Mouse (Mus musculus) stomach, embryonic 14.5 days (tissue): ENCODE results near the gene Gm43552. TPM values are rescaled to one million over a fixed set of nuclear protein-coding genes. Genes with fewer than 3 reads are reported as not detected.

Source experiments
- ATAC-seq: fragments of 200-750 bp; cut with Nextera tagmentation; 2 replicates; pipeline ENCODE4 v1.8.0; 2017; ENCODE audit warnings: low read depth, moderate TSS enrichment; ENCODE audit not compliant: insufficient number of reproducible peaks, insufficient read depth, low FRiP score
- H3K27ac ChIP-seq: fragments of 300-500 bp; sonication (generic); 2 replicates; pipeline ENCODE4 v1.5.1; 2014; ENCODE audit warnings: mild to moderate bottlenecking, low read length, moderate library complexity, mixed read lengths
- H3K27me3 ChIP-seq: fragments of 300-500 bp; sonication (generic); 2 replicates; pipeline ENCODE4 v1.6.1; 2014; ENCODE audit warnings: low read length, control low read depth, mixed read lengths; ENCODE audit not compliant: control insufficient read depth, insufficient read depth
- H3K36me3 ChIP-seq: fragments of 300-500 bp; sonication (generic); 2 replicates; pipeline ENCODE4 v1.6.1; 2014; ENCODE audit warnings: mild to moderate bottlenecking, control low read depth, low read length, moderate library complexity, mixed read lengths; ENCODE audit not compliant: control insufficient read depth, insufficient read depth
- H3K4me1 ChIP-seq: fragments of 300-500 bp; sonication (generic); 2 replicates; pipeline ENCODE4 v1.6.1; 2014; ENCODE audit warnings: low read length, control low read depth, mixed read lengths; ENCODE audit not compliant: control insufficient read depth, insufficient read depth
- H3K4me2 ChIP-seq: fragments of 300-500 bp; sonication (generic); replicated peaks from 2 replicates; pipeline ENCODE4 v1.6.1; 2014; ENCODE audit warnings: low read depth, low read length, control low read depth
- H3K4me3 ChIP-seq: fragments of 300-500 bp; sonication (generic); 2 replicates; pipeline ENCODE4 v1.5.1; 2014; ENCODE audit warnings: low read depth, low read length, control low read depth
- H3K9ac ChIP-seq: fragments of 300-500 bp; sonication (generic); replicated peaks from 2 replicates; pipeline ENCODE4 v1.6.1; 2014; ENCODE audit warnings: low read depth, mild to moderate bottlenecking, control low read depth, low read length, moderate library complexity, mixed read lengths
- H3K9me3 ChIP-seq: fragments of 300-500 bp; sonication (generic); 2 replicates; pipeline ENCODE4 v1.6.1; 2016; ENCODE audit warnings: low read depth, low read length, control low read depth; ENCODE audit not compliant: control insufficient read depth
- WGBS: fragments of 180-500 bp; shearing (Covaris S2); extraction: QIAGEN DNeasy Blood & Tissue Kit; methylation state at CpG from one replicate; pipeline ENCODE4 v1.1.7; 2014; 5-methylcytosine and 5-hydroxymethylcytosine counted together
- polyA plus RNA-seq: library from polyadenylated mRNA; unstranded; fragments of >200 nt; fragmentation: Nextera tagmentation; extraction: Ambion mirVana; gene quantifications from 2 replicates; pipeline ENCODE4 v1.2.1, GENCODE M21; 2014

Gene Gm43552
- polyA plus RNA-seq, 1 experiment from 2014 or later = not detected

DNA sequence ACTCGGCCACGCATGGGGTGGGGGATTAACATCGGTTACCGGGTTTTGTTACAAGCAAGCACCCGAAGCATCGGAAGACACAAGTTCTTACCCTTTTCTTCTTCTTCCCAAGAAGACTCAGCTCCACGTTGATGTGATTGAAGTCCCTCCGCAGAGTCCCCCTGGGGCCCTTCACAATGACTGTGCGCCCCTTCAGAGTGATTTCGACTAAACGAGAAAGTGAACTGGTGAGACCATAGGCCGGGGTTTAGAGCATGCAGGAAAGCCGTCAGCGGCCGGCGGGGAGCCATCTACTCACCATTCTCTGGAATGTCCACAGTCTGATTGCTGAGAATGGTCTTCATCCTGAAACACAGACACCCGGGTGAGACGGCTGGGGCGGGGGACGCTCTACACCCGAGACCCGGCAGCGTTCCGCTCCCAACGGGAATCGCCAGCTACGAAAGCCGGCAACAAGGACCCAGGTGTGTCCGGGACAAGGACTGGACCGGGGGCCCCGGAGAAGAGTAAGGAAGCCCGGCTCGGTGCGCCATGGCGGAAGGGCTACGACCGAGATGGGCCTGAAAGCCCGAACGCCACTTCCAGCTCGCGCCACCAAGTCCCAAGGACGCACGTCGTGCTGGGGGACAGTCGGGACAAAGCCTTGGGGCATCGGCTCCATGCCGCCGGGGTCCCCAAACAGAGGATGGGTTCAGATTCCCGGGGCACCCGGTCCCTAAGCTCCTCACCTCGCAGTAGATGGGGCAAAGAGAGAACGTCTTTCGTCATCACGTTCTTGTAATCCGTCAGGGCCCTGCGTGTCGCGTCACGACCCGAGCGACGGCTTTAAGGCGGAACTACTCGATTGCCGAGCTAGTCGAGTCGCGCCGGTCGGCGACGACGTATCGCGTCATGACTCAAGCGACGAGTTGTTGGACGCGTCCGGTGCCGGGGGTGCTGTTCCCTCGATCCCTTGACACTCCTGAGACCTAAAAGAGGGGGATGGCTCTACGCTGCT, 101.7 kb downstream of the Gm43552 start, which contains the start of the genes Rpl9 and Lias:
Rpl9 (minus strand) TSS at position 797 of the 997 bp plus-strand sequence.
Lias (plus strand) TSS at position 850 of the 997 bp plus-strand sequence.
- H3K4me1 ChIP-seq = peaks cover 8% of the 10 kb centered on the region; the same call in 1 of the 2 replicates
- peak within 1 kb of the TSS; percentile 99 for H3K4me3 ChIP-seq
- peak within 1 kb of the TSS; percentile 99 for H3K9ac ChIP-seq
- peak within 1 kb of the TSS; percentile 85 for H3K4me2 ChIP-seq
- peaks cover 31% of the 10 kb centered on the region for H3K36me3 ChIP-seq
- no peaks in the 10 kb centered on the region for H3K9me3 ChIP-seq
- peak; percentile 96 for ATAC-seq
- WGBS = under 1% methylated on average over 81 of the region's 83 CpGs
- H3K27me3 ChIP-seq = no peaks in the 10 kb centered on the region
- H3K27ac ChIP-seq = peak within 1 kb of the TSS; percentile 89

DNA sequence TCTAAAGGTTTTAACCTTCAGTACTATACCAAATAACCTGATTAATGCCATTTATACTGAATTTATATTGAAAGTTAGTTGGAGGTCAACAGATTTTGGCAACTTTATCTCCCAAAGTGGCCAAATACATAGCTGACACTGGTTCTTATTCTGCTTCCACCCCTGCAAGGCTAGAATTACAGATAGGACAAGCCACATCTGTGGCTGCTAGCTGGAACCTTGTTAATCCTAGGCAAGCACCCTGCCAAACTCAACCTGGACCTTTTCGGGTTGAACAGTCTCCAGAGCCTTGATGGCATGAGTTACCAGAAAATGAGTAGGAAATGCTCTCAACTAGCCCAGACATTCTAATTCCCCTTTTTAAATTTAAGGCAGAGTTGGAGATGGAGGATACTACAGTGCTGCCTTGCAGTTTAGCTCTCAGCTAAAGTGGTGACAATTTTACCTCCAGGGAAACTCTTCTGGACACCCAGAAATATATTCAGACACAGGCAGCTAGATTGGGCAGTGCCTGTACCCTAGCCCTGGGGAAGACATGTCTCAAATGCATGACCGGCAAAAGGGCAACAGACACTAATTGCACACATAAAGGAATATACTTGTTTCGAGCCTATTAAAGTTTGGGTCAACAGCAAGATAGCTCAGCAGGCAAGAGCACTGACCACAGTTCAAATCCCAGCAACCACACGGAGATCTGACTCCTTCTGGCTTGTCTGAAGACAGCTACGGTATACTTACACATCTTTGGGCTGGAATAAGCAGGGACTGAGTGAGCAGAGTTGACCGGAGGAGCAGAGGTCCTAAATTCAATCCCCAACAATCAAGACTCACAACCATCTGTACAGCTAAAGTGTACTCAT, 105.4 kb downstream of the Gm43552 start:
- WGBS = 82% methylated on average over 6 of the region's 6 CpGs
- H3K4me3 ChIP-seq = no peak overlapping the region
- H3K9me3 ChIP-seq = no peaks in the 10 kb centered on the region
- no peak overlapping the region for H3K4me2 ChIP-seq
- no peak overlapping the region for H3K9ac ChIP-seq
- H3K27ac ChIP-seq = no peak overlapping the region
- ATAC-seq = no peak
- peaks cover 30% of the 10 kb centered on the region for H3K36me3 ChIP-seq
- H3K4me1 ChIP-seq = peaks cover 8% of the 10 kb centered on the region; the same call in 1 of the 2 replicates
- H3K27me3 ChIP-seq = no peaks in the 10 kb centered on the region

DNA sequence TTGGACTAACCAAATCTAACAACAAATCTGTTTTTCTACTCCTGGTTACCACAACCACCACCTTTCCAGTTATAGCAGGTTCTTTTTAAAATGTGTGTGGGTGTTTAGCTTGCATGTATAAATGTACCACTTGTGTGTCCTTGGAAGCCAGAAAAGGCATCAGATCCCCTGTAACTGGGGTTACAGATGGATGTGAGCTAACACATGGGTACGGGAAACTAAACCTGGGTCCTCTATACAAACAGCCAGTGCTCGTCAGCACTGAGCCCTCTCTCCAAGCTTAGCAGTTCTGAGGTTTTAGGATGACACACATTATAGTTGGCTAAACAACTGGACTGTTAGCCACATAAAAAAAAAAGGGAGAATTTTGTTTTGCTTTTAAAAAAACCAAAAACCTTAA, 106.9 kb downstream of the Gm43552 start:
- Histone ChIP-seq H3K9ac (no peak overlapping the region), H3K36me3 (peaks cover 30% of the 10 kb centered on the region), H3K4me1 (peaks cover 8% of the 10 kb centered on the region; the same call in 1 of the 2 replicates), H3K27ac (no peak overlapping the region), H3K27me3 (no peaks in the 10 kb centered on the region), H3K9me3 (no peaks in the 10 kb centered on the region), H3K4me3 (no peak overlapping the region), H3K4me2 (no peak overlapping the region)
- ATAC-seq = no peak
- WGBS = 61% methylated on average over 2 of the region's 2 CpGs

Other genes starting within 250 kb of the Gm43552 start
- 108 and 113 TPM in 2 replicates for gene Rfc1, start 157.2 kb downstream of the Gm43552 start, polyA plus RNA-seq
- 0.13 and 0.29 TPM in 2 replicates for gene Klb, start 144.5 kb downstream of the Gm43552 start, polyA plus RNA-seq
- 1,227 and 1,298 TPM in 2 replicates for gene Rpl9, start 101.4 kb downstream of the Gm43552 start, polyA plus RNA-seq
- 60.0 and 60.3 TPM in 2 replicates for gene Lias, start 101.3 kb downstream of the Gm43552 start, polyA plus RNA-seq
- gene Ugdh, start 56.9 kb downstream of the Gm43552 start, polyA plus RNA-seq = 120 and 134 TPM in 2 replicates
- 133 and 149 TPM in 2 replicates for gene Smim14, start 44.4 kb upstream of the Gm43552 start, polyA plus RNA-seq
- 128 and 138 TPM in 2 replicates for gene Ube2k, start 44.4 kb upstream of the Gm43552 start, polyA plus RNA-seq
- gene Pds5a, start 205.4 kb upstream of the Gm43552 start, polyA plus RNA-seq = 96.1 and 106 TPM in 2 replicates